In genomic region chr7:29237596-29237995, GRCm38 (mm10) we compare ENCODE assay signal across 8 mouse cellular contexts. TPM values are rescaled to one million over a fixed set of nuclear protein-coding genes. Genes with fewer than 3 reads are reported as not detected.
DNase-seq lines count a peak whose midpoint lies in the region; ATAC-seq and TF ChIP-seq lines count a peak whose summit lies in the region.
"Not testable (repeated sequence)": the region's sequence is repeated elsewhere in the genome, so short reads cannot be mapped to it uniquely, and the experiment has no call there.

No protein-coding gene starts in this region.

- peak overlapping the region; percentile 25 to 66; a peak in 3 of 4 replicates for H3K4me3 ChIP-seq in ES-E14 (ENCODE audit: insufficient read depth in 1 of 2, low read depth in 1 of 2, low read length in 2 of 2, poor library complexity in 1 of 2, severe bottlenecking in 1 of 2)
- H3K4me3 ChIP-seq in cortical plate, adult 2 months (ENCODE audit: insufficient read depth, low read length), result peak overlapping the region; percentile 51
- peak overlapping the region; percentile 76 for H3K4me3 ChIP-seq in forebrain, embryonic 15.5 days
- H3K4me3 ChIP-seq in hindbrain, embryonic 11.5 days (ENCODE audit: low read depth, low read length), result peak overlapping the region; percentile 70; the same call in 1 of the 2 replicates
- peak overlapping the region; percentile 82 for H3K4me3 ChIP-seq in kidney, embryonic 15.5 days (replicated peaks)
- peak overlapping the region; percentile 61 for H3K4me3 ChIP-seq in liver, embryonic 12.5 days
- H3K4me3 ChIP-seq in midbrain, embryonic 11.5 days (ENCODE audit: low read depth, low read length), result peak overlapping the region; percentile 64
- H3K4me3 ChIP-seq in small intestine, adult 2 months (ENCODE audit: low read depth, low read length), result peak overlapping the region; percentile 23; the same call in 1 of the 2 replicates

- ATAC-seq in forebrain, embryonic 15.5 days (replicated peaks), result peak; percentile 20
- ATAC-seq in hindbrain, embryonic 11.5 days (ENCODE audit: low FRiP score), result peak; percentile 28
- 0 out of 2 replicates have a peak, but pooled peaks have one; percentile 0 for ATAC-seq in kidney, embryonic 15.5 days (replicated peaks; ENCODE audit: low FRiP score)
- not testable (repeated sequence) for ATAC-seq in liver, embryonic 12.5 days
- peak; percentile 33; the same call in 1 of the 2 replicates for ATAC-seq in midbrain, embryonic 11.5 days (ENCODE audit: low FRiP score)

- 31% methylated on average over 6 of the region's 6 CpGs for WGBS in forebrain, embryonic 15.5 days
- 34% methylated on average over 6 of the region's 6 CpGs for WGBS in hindbrain, embryonic 11.5 days
- 26% methylated on average over 6 of the region's 6 CpGs for WGBS in kidney, embryonic 15.5 days
- WGBS in liver, embryonic 12.5 days (ENCODE audit: insufficient replicate concordance), result 26% methylated on average over 6 of the region's 6 CpGs
- WGBS in midbrain, embryonic 11.5 days, result 31% methylated on average over 6 of the region's 6 CpGs
- WGBS in small intestine, adult 2 months, result 22% methylated on average over 6 of the region's 6 CpGs

- TF ChIP-seq POLR2A in cortical plate, adult 2 months (IDR thresholded peaks at IDR 0.05; ENCODE audit: extremely low read depth, insufficient read depth, low read length); small intestine, adult 2 months (IDR thresholded peaks at IDR 0.05; ENCODE audit: low read depth, low read length): not testable (repeated sequence)

- not testable (repeated sequence) for H3K27me3 ChIP-seq in forebrain, embryonic 15.5 days; hindbrain, embryonic 11.5 days (ENCODE audit: control insufficient read depth, insufficient read depth, low read length); kidney, embryonic 15.5 days; midbrain, embryonic 11.5 days (ENCODE audit: control insufficient read depth, insufficient read depth, low read length); small intestine, adult 2 months (ENCODE audit: control insufficient read depth, insufficient read depth, low read length)
- H3K27me3 ChIP-seq in liver, embryonic 12.5 days (replicated peaks), result peaks cover 12% of the 10 kb centered on the region

- H3K4me1 ChIP-seq in ES-E14 (ENCODE audit: control insufficient read depth in 2 of 2, insufficient read depth in 2 of 2, low read length in 2 of 2, poor library complexity in 1 of 2); cortical plate, adult 2 months (ENCODE audit: control insufficient read depth, insufficient read depth, low read length); hindbrain, embryonic 11.5 days (replicated peaks; ENCODE audit: control insufficient read depth, insufficient read depth, low read length); midbrain, embryonic 11.5 days (ENCODE audit: control insufficient read depth, insufficient read depth, low read length); small intestine, adult 2 months (ENCODE audit: control insufficient read depth, insufficient read depth, insufficient read length, low read length): not testable (repeated sequence)
- H3K4me1 ChIP-seq in forebrain, embryonic 15.5 days, result peaks cover 12% of the 10 kb centered on the region
- peaks cover 30% of the 10 kb centered on the region for H3K4me1 ChIP-seq in kidney, embryonic 15.5 days
- H3K4me1 ChIP-seq in liver, embryonic 12.5 days, result peaks cover 30% of the 10 kb centered on the region

- not testable (repeated sequence) for H3K9me3 ChIP-seq in ES-E14 (ENCODE audit: control insufficient read depth, insufficient read depth, low read depth, low read length); forebrain, embryonic 15.5 days; hindbrain, embryonic 11.5 days (ENCODE audit: control insufficient read depth, low read length); kidney, embryonic 15.5 days (replicated peaks); liver, embryonic 12.5 days (replicated peaks); midbrain, embryonic 11.5 days (ENCODE audit: control insufficient read depth, low read length)

- not testable (repeated sequence) for H3K27ac ChIP-seq in ES-E14 (ENCODE audit: insufficient read depth, low read depth, low read length, poor library complexity, severe bottlenecking); cortical plate, adult 2 months (ENCODE audit: insufficient read depth, low read length)
- H3K27ac ChIP-seq in forebrain, embryonic 15.5 days (replicated peaks), result peak overlapping the region; percentile 90
- H3K27ac ChIP-seq in hindbrain, embryonic 11.5 days (ENCODE audit: low read depth, low read length), result peak overlapping the region; percentile 71
- peak overlapping the region; percentile 96 for H3K27ac ChIP-seq in kidney, embryonic 15.5 days
- peak overlapping the region; percentile 89 for H3K27ac ChIP-seq in liver, embryonic 12.5 days
- H3K27ac ChIP-seq in midbrain, embryonic 11.5 days (ENCODE audit: low read depth, low read length), result peak overlapping the region; percentile 58; the same call in 1 of the 2 replicates
- H3K27ac ChIP-seq in small intestine, adult 2 months (ENCODE audit: insufficient read depth, low read depth, low read length), result peak overlapping the region; percentile 73

- DNase-seq in ES-E14 (ENCODE audit: low read depth, low spot score); hindbrain, embryonic 11.5 days (ENCODE audit: low spot score); midbrain, embryonic 11.5 days (ENCODE audit: low spot score, missing footprints): not testable (repeated sequence)

- H3K4me2 ChIP-seq in forebrain, embryonic 15.5 days (replicated peaks), result peak overlapping the region; percentile 79
- peak overlapping the region; percentile 53 for H3K4me2 ChIP-seq in hindbrain, embryonic 11.5 days (replicated peaks; ENCODE audit: low read depth, low read length)
- peak overlapping the region; percentile 82 for H3K4me2 ChIP-seq in kidney, embryonic 15.5 days
- peak overlapping the region; percentile 77 for H3K4me2 ChIP-seq in liver, embryonic 12.5 days
- H3K4me2 ChIP-seq in midbrain, embryonic 11.5 days, result peak overlapping the region; percentile 82

- in situ Hi-C loops in ES-E14 (cut with MboI; ENCODE audit: low sequenced_read_pairs in 2 of 2, unreplicated experiment in 2 of 2), result not testable (repeated sequence)

- TF ChIP-seq CTCF in cortical plate, adult 2 months (IDR thresholded peaks at IDR 0.05; ENCODE audit: extremely low read depth, insufficient read depth, low read length); small intestine, adult 2 months (IDR thresholded peaks at IDR 0.05; ENCODE audit: extremely low read depth, insufficient read length, insufficient replicate concordance, low read depth, low read length): not testable (repeated sequence)

- H3K9ac ChIP-seq in ES-E14 (ENCODE audit: insufficient read depth, low read depth, low read length, poor library complexity, severe bottlenecking), result peak overlapping the region; percentile 60; the same call in 1 of the 2 replicates
- peak overlapping the region; percentile 62 for H3K9ac ChIP-seq in forebrain, embryonic 15.5 days (replicated peaks)
- peak overlapping the region; percentile 45; the same call in 1 of the 2 replicates for H3K9ac ChIP-seq in hindbrain, embryonic 11.5 days (ENCODE audit: low read depth, low read length)
- H3K9ac ChIP-seq in kidney, embryonic 15.5 days, result peak overlapping the region; percentile 39
- H3K9ac ChIP-seq in liver, embryonic 12.5 days, result peak overlapping the region; percentile 72
- peak overlapping the region; percentile 58 for H3K9ac ChIP-seq in midbrain, embryonic 11.5 days (ENCODE audit: low read length)

- not testable (repeated sequence) for H3K36me3 ChIP-seq in ES-E14 (ENCODE audit: control insufficient read depth, insufficient read depth, low read length, poor library complexity, severe bottlenecking); forebrain, embryonic 15.5 days; hindbrain, embryonic 11.5 days (ENCODE audit: control insufficient read depth, insufficient read depth, low read length); kidney, embryonic 15.5 days; liver, embryonic 12.5 days; midbrain, embryonic 11.5 days (ENCODE audit: control insufficient read depth, insufficient read depth, low read length); small intestine, adult 2 months (ENCODE audit: control insufficient read depth, insufficient read depth, low read length)

RNA-seq across cellular contexts. Expression of gene Yif1b, which starts 0.5 kb away (rescaled TPM):
- total RNA-seq in ES-E14 (2012; rRNA removed), result 201 and 296 TPM in 2 replicates
- 69.1 and 71.7 TPM in 2 replicates for polyA plus RNA-seq in cortical plate, adult 2 months (2012; rRNA removed)
- 76.2 and 78.7 TPM in 2 replicates for polyA plus RNA-seq in forebrain, embryonic 15.5 days (2015; fragmentation: Nextera tagmentation; extraction: Ambion mirVana)
- polyA plus RNA-seq in hindbrain, embryonic 11.5 days (2014; fragmentation: Nextera tagmentation; extraction: Ambion mirVana), result 88.4 and 91.8 TPM in 2 replicates
- polyA plus RNA-seq in kidney, embryonic 15.5 days (2015; fragmentation: Nextera tagmentation; extraction: Ambion mirVana), result 122 and 123 TPM in 2 replicates
- 59.2 and 64.3 TPM in 2 replicates for polyA plus RNA-seq in liver, embryonic 12.5 days (2016; fragmentation: Nextera tagmentation; extraction: Ambion mirVana)
- 77.1 and 81.5 TPM in 2 replicates for polyA plus RNA-seq in midbrain, embryonic 11.5 days (2014; fragmentation: Nextera tagmentation; extraction: Ambion mirVana)
- polyA plus RNA-seq in small intestine, adult 2 months (2012; rRNA removed), result 41.8 and 49.8 TPM in 2 replicates

RNA-seq across cellular contexts. Expression of gene Kcnk6, which starts 5.3 kb away (rescaled TPM):
- total RNA-seq in ES-E14 (2012; rRNA removed), result 6.2 and 8.5 TPM in 2 replicates
- 3.1 and 3.8 TPM in 2 replicates for polyA plus RNA-seq in cortical plate, adult 2 months (2012; rRNA removed)
- polyA plus RNA-seq in forebrain, embryonic 15.5 days (2015; fragmentation: Nextera tagmentation; extraction: Ambion mirVana), result 0.28 and 0.83 TPM in 2 replicates
- polyA plus RNA-seq in hindbrain, embryonic 11.5 days (2014; fragmentation: Nextera tagmentation; extraction: Ambion mirVana), result 0.32 TPM in 2 replicates
- polyA plus RNA-seq in kidney, embryonic 15.5 days (2015; fragmentation: Nextera tagmentation; extraction: Ambion mirVana), result 1.6 and 1.7 TPM in 2 replicates
- polyA plus RNA-seq in liver, embryonic 12.5 days (2016; fragmentation: Nextera tagmentation; extraction: Ambion mirVana), result 2.9 and 3.1 TPM in 2 replicates
- polyA plus RNA-seq in midbrain, embryonic 11.5 days (2014; fragmentation: Nextera tagmentation; extraction: Ambion mirVana), result 0.22 and 0.43 TPM in 2 replicates
- 23.4 and 42.4 TPM in 2 replicates for polyA plus RNA-seq in small intestine, adult 2 months (2012; rRNA removed)

RNA-seq across cellular contexts. Expression of gene 2200002D01Rik, which starts 10.7 kb away (rescaled TPM):
- 19.9 and 20.0 TPM in 2 replicates for total RNA-seq in ES-E14 (2012; rRNA removed)
- polyA plus RNA-seq in cortical plate, adult 2 months (2012; rRNA removed), result 0.10 and 0.47 TPM in 2 replicates
- polyA plus RNA-seq in forebrain, embryonic 15.5 days (2015; fragmentation: Nextera tagmentation; extraction: Ambion mirVana), result 0.95 TPM in 1 of 2 replicates, not detected in the other
- polyA plus RNA-seq in hindbrain, embryonic 11.5 days (2014; fragmentation: Nextera tagmentation; extraction: Ambion mirVana), result 2.5 and 2.7 TPM in 2 replicates
- 7.6 and 11.2 TPM in 2 replicates for polyA plus RNA-seq in kidney, embryonic 15.5 days (2015; fragmentation: Nextera tagmentation; extraction: Ambion mirVana)
- polyA plus RNA-seq in liver, embryonic 12.5 days (2016; fragmentation: Nextera tagmentation; extraction: Ambion mirVana), result 3.0 and 3.9 TPM in 2 replicates
- 2.4 and 2.7 TPM in 2 replicates for polyA plus RNA-seq in midbrain, embryonic 11.5 days (2014; fragmentation: Nextera tagmentation; extraction: Ambion mirVana)
- 287 and 852 TPM in 2 replicates for polyA plus RNA-seq in small intestine, adult 2 months (2012; rRNA removed)

RNA-seq across cellular contexts. Expression of gene Catsperg1, which starts 23.8 kb away (rescaled TPM):
- total RNA-seq in ES-E14 (2012; rRNA removed), result 2.1 and 2.9 TPM in 2 replicates
- polyA plus RNA-seq in cortical plate, adult 2 months (2012; rRNA removed), result 2.3 and 4.2 TPM in 2 replicates
- 1.8 and 2.1 TPM in 2 replicates for polyA plus RNA-seq in forebrain, embryonic 15.5 days (2015; fragmentation: Nextera tagmentation; extraction: Ambion mirVana)
- polyA plus RNA-seq in hindbrain, embryonic 11.5 days (2014; fragmentation: Nextera tagmentation; extraction: Ambion mirVana), result 0.51 and 0.59 TPM in 2 replicates
- 0.96 and 1.1 TPM in 2 replicates for polyA plus RNA-seq in kidney, embryonic 15.5 days (2015; fragmentation: Nextera tagmentation; extraction: Ambion mirVana)
- polyA plus RNA-seq in liver, embryonic 12.5 days (2016; fragmentation: Nextera tagmentation; extraction: Ambion mirVana), result 0.26 and 0.48 TPM in 2 replicates
- 0.36 and 1.2 TPM in 2 replicates for polyA plus RNA-seq in midbrain, embryonic 11.5 days (2014; fragmentation: Nextera tagmentation; extraction: Ambion mirVana)
- polyA plus RNA-seq in small intestine, adult 2 months (2012; rRNA removed), result 0.32 and 0.53 TPM in 2 replicates

RNA-seq across cellular contexts. Expression of gene Spint2, which starts 44.1 kb away (rescaled TPM):
- total RNA-seq in ES-E14 (2012; rRNA removed), result 202 and 424 TPM in 2 replicates
- polyA plus RNA-seq in cortical plate, adult 2 months (2012; rRNA removed), result 25.9 and 27.4 TPM in 2 replicates
- 43.8 and 48.8 TPM in 2 replicates for polyA plus RNA-seq in forebrain, embryonic 15.5 days (2015; fragmentation: Nextera tagmentation; extraction: Ambion mirVana)
- polyA plus RNA-seq in hindbrain, embryonic 11.5 days (2014; fragmentation: Nextera tagmentation; extraction: Ambion mirVana), result 37.5 and 43.4 TPM in 2 replicates
- polyA plus RNA-seq in kidney, embryonic 15.5 days (2015; fragmentation: Nextera tagmentation; extraction: Ambion mirVana), result 236 and 245 TPM in 2 replicates
- 25.9 and 28.4 TPM in 2 replicates for polyA plus RNA-seq in liver, embryonic 12.5 days (2016; fragmentation: Nextera tagmentation; extraction: Ambion mirVana)
- polyA plus RNA-seq in midbrain, embryonic 11.5 days (2014; fragmentation: Nextera tagmentation; extraction: Ambion mirVana), result 16.5 and 18.3 TPM in 2 replicates
- polyA plus RNA-seq in small intestine, adult 2 months (2012; rRNA removed), result 663 and 1,754 TPM in 2 replicates

Comparison
In these comparisons a context has a peak if more than half of its experiments do, and no peak if none do; other contexts are left out.
1. H3K4me3 ChIP-seq: peak in every context shown above with its lines; median percentile 82 in kidney, embryonic 15.5 days; 76 in forebrain, embryonic 15.5 days; 70 in hindbrain, embryonic 11.5 days; 64 in midbrain, embryonic 11.5 days; 61 in liver, embryonic 12.5 days; 51 in cortical plate, adult 2 months; 46 in ES-E14; 23 in small intestine, adult 2 months.
2. RNA of gene 2200002D01Rik, which starts 10.7 kb away (polyA plus RNA-seq): 287 to 852 TPM in small intestine, adult 2 months; 7.6 to 11.2 TPM in kidney, embryonic 15.5 days, 3.0 to 3.9 TPM in liver, embryonic 12.5 days, 2.4 to 2.7 TPM in midbrain, embryonic 11.5 days, 2.5 to 2.7 TPM in hindbrain, embryonic 11.5 days, 0.95 TPM in forebrain, embryonic 15.5 days and 0.10 to 0.47 TPM in cortical plate, adult 2 months; every median in the first group is over 10 times any median in the second.
3. Peak in every context shown above with its lines, with median percentiles within 50 percentile points of each other: H3K9ac ChIP-seq and H3K4me2 ChIP-seq.